Mouse (Mus musculus) left cerebral cortex, adult 2 months (tissue): Measurements from ENCODE around the gene Stard9. TPM values are rescaled to one million over a fixed set of nuclear protein-coding genes. Genes with fewer than 3 reads are reported as not detected.
A peak's percentile ranks its signal among the peaks of the same experiment; 100 is the strongest.

ENCODE experiments used
- DNase-seq, 2 experiments: peaks; one replicate each; pipeline ENCODE4 v3.0.0; 2021 to 2022; ENCODE audit warnings: low spot score in 2 of 2, mixed read lengths in 1 of 2; ENCODE audit errors: extremely low spot score in 1 of 2
- H3K27ac ChIP-seq: fragments of 200-600 bp; 2 replicates; pipeline ENCODE4 v1.8.1; 2022
- H3K4me3 ChIP-seq: fragments of 200-600 bp; 2 replicates; pipeline ENCODE4 v1.8.1; 2022
- CTCF ChIP-seq: fragments of 200-600 bp; IDR thresholded peaks from 2 replicates; pipeline ENCODE4 v1.8.1; 2022; ENCODE audit warnings: antibody characterized with exemption, mild to moderate bottlenecking, moderate library complexity
- intact Hi-C: fragments of 180-260 bp; cut with DNase I; formaldehyde crosslinking; loops from one replicate; pipeline ENCODE4 v1.15.1; 2025
- total RNA-seq, 2 experiments: library from RNA; stranded (reverse); gene quantifications; 2 replicates each; pipeline ENCODE4 v1.2.3; 2021

The Stard9 gene
- total RNA-seq, 2 experiments from 2014 or later, result 10.1 to 10.8 TPM

- Histone ChIP-seq H3K4me3 (no peak overlapping the region), H3K27ac (no peak overlapping the region)
- no peak for TF ChIP-seq CTCF
- intact Hi-C loops, result no loop called here
- no peak for DNase-seq
Measured at GRCm38 (mm10) chr2:120710154-120710553, 81.2 kb downstream of the Stard9 start.

GRCm38 (mm10) chr2:120710948-120711347, 82.0 kb downstream of the Stard9 start:
- no peak for DNase-seq
- no peak for TF ChIP-seq CTCF
- H3K27ac ChIP-seq, result no peak overlapping the region
- intact Hi-C loops, result no loop called here
- no peak overlapping the region for H3K4me3 ChIP-seq

GRCm38 (mm10) chr2:120713441-120713840, 84.5 kb downstream of the Stard9 start:
- Histone ChIP-seq H3K4me3 (no peak overlapping the region), H3K27ac (no peak overlapping the region)
- intact Hi-C loops, result no loop called here
- no peak for TF ChIP-seq CTCF
- no peak for DNase-seq

GRCm38 (mm10) chr2:120718496-120718895, 89.6 kb downstream of the Stard9 start:
- intact Hi-C loops, result no loop called here
- no peak for TF ChIP-seq CTCF
- no peak overlapping the region for H3K4me3 ChIP-seq
- no peak overlapping the region for H3K27ac ChIP-seq
- no peak for DNase-seq

- intact Hi-C loops, result no loop called here
- Histone ChIP-seq H3K4me3 (no peak overlapping the region), H3K27ac (no peak overlapping the region)
- no peak for TF ChIP-seq CTCF
- no peak for DNase-seq
Measured at GRCm38 (mm10) chr2:120720821-120721220, 91.9 kb downstream of the Stard9 start.

- DNase-seq, result no peak
- Histone ChIP-seq H3K4me3 (no peak overlapping the region), H3K27ac (peak overlapping the region; percentile 15; the same call in 1 of the 2 replicates)
- TF ChIP-seq CTCF, result no peak; the same call in 1 of the 2 replicates
- intact Hi-C loops, result no loop called here
Measured at GRCm38 (mm10) chr2:120721911-120722310, 93.0 kb downstream of the Stard9 start.

GRCm38 (mm10) chr2:120722491-120722890, 93.6 kb downstream of the Stard9 start:
- no peak for TF ChIP-seq CTCF
- Histone ChIP-seq H3K4me3 (no peak overlapping the region), H3K27ac (peak overlapping the region; percentile 44; the same call in 1 of the 2 replicates)
- DNase-seq, result no peak
- intact Hi-C loops, result no loop called here

- intact Hi-C loops, result no loop called here
- no peak for TF ChIP-seq CTCF
- no peak overlapping the region for H3K27ac ChIP-seq
- DNase-seq, result no peak
- H3K4me3 ChIP-seq, result no peak overlapping the region
Measured at GRCm38 (mm10) chr2:120723621-120724020, 94.7 kb downstream of the Stard9 start.

GRCm38 (mm10) chr2:120724176-120724575, 95.3 kb downstream of the Stard9 start:
- no peak for TF ChIP-seq CTCF
- H3K27ac ChIP-seq, result no peak overlapping the region
- intact Hi-C loops, result no loop called here
- no peak for DNase-seq
- no peak overlapping the region for H3K4me3 ChIP-seq

GRCm38 (mm10) chr2:120729775-120730585, 101.1 kb downstream of the Stard9 start:
- intact Hi-C loops, result loop anchor here (5.0 kb wide), 1 partner anchor 132 kb away; no protein-coding TSS in a partner anchor
- Histone ChIP-seq H3K4me3 (peak overlapping the region; percentile 65), H3K27ac (no peak overlapping the region; the same call in 1 of the 2 replicates)
- TF ChIP-seq CTCF, result no peak
- DNase-seq, result no peak

- Histone ChIP-seq H3K27ac (peak overlapping the region; percentile 87), H3K4me3 (peak overlapping the region; percentile 65)
- peak in 1 of 2 experiments; percentile 21 for DNase-seq
- intact Hi-C loops, result loop anchor here (5.0 kb wide), 1 partner anchor 132 kb away; no protein-coding TSS in a partner anchor
- TF ChIP-seq CTCF, result no peak
Measured at GRCm38 (mm10) chr2:120730639-120731166, 101.8 kb downstream of the Stard9 start.

- peak; percentile 7 for TF ChIP-seq CTCF
- peak; percentile 89 for DNase-seq
- Histone ChIP-seq H3K27ac (peak overlapping the region; percentile 87), H3K4me3 (peak overlapping the region; percentile 65)
- intact Hi-C loops, result loop anchor here (5.0 kb wide), 1 partner anchor 131 kb away; no protein-coding TSS in a partner anchor
Measured at GRCm38 (mm10) chr2:120731167-120731862, 102.4 kb downstream of the Stard9 start.
